In genomic region chr5:114461238-114461637, GRCm38 (mm10) we compare ENCODE assay signal across 8 mouse cellular contexts. TPM values are rescaled to one million over a fixed set of nuclear protein-coding genes. Genes with fewer than 3 reads are reported as not detected.
A peak's percentile ranks its signal among the peaks of the same experiment; 100 is the strongest.
DNase-seq lines count a peak whose midpoint lies in the region; ATAC-seq and TF ChIP-seq lines count a peak whose summit lies in the region.

No protein-coding gene starts in this region.

- TF ChIP-seq POLR2A in cerebellum, adult 2 months (IDR thresholded peaks at IDR 0.05; ENCODE audit: borderline replicate concordance, insufficient read depth, low read length): no peak

- no peaks in the 10 kb centered on the region for H3K36me3 ChIP-seq in forebrain, postnatal 0 days (ENCODE audit: insufficient read depth)
- H3K36me3 ChIP-seq in hindbrain, embryonic 11.5 days (ENCODE audit: control insufficient read depth, insufficient read depth, low read length): no peaks in the 10 kb centered on the region

- DNase-seq in NIH3T3 (ENCODE audit: low read depth): peak; percentile 85
- DNase-seq in cerebellum, adult 2 months: peak; percentile 73 to 77
- peak; percentile 76 for DNase-seq in forebrain, postnatal 0 days
- DNase-seq in hindbrain, embryonic 11.5 days (ENCODE audit: low spot score): peak; percentile 90
- peak; percentile 86 to 89 for DNase-seq in layer of hippocampus, postnatal 10 days (ENCODE audit: low spot score in 2 of 2)
- DNase-seq in lung, postnatal 10 days: peak; percentile 89
- peak; percentile 79 for DNase-seq in right cerebral cortex, adult 18-20 months
- peak; percentile 33 to 74 for DNase-seq in urinary bladder, adult 18-20 months (ENCODE audit: low spot score in 2 of 2)

- no peak overlapping the region for H3K4me3 ChIP-seq in cerebellum, adult 2 months (replicated peaks; ENCODE audit: insufficient read depth, low read depth, low read length)
- H3K4me3 ChIP-seq in forebrain, postnatal 0 days (ENCODE audit: low read depth, low read length): no peak overlapping the region
- H3K4me3 ChIP-seq in hindbrain, embryonic 11.5 days (ENCODE audit: low read depth, low read length): no peak overlapping the region

- no peak overlapping the region for H3K9ac ChIP-seq in forebrain, postnatal 0 days
- no peak overlapping the region for H3K9ac ChIP-seq in hindbrain, embryonic 11.5 days (ENCODE audit: low read depth, low read length)

- H3K4me1 ChIP-seq in cerebellum, adult 2 months (ENCODE audit: control insufficient read depth, insufficient read depth, low read length): peaks cover 5% of the 10 kb centered on the region; the same call in 1 of the 2 replicates
- H3K4me1 ChIP-seq in forebrain, postnatal 0 days (ENCODE audit: insufficient read depth): no peaks in the 10 kb centered on the region
- H3K4me1 ChIP-seq in hindbrain, embryonic 11.5 days (replicated peaks; ENCODE audit: control insufficient read depth, insufficient read depth, low read length): peaks cover 10% of the 10 kb centered on the region

- no peak overlapping the region for H3K27ac ChIP-seq in cerebellum, adult 2 months (ENCODE audit: insufficient read depth, low read length)
- H3K27ac ChIP-seq in forebrain, postnatal 0 days (ENCODE audit: low read depth, low read length): no peak overlapping the region
- no peak overlapping the region for H3K27ac ChIP-seq in hindbrain, embryonic 11.5 days (ENCODE audit: low read depth, low read length)

- peak; percentile 79 for TF ChIP-seq CTCF in cerebellum, adult 2 months (IDR thresholded peaks at IDR 0.05; ENCODE audit: borderline replicate concordance, insufficient read depth, low read depth, low read length)
- TF ChIP-seq CTCF in forebrain, postnatal 0 days (IDR thresholded peaks at IDR 0.05; ENCODE audit: low read depth): peak; percentile 91

- H3K4me2 ChIP-seq in forebrain, postnatal 0 days (ENCODE audit: low read depth): no peak overlapping the region
- no peak overlapping the region for H3K4me2 ChIP-seq in hindbrain, embryonic 11.5 days (replicated peaks; ENCODE audit: low read depth, low read length)

- peak; percentile 50 for ATAC-seq in forebrain, postnatal 0 days
- ATAC-seq in hindbrain, embryonic 11.5 days (ENCODE audit: low FRiP score): peak; percentile 62

- H3K27me3 ChIP-seq in cerebellum, adult 2 months (ENCODE audit: control insufficient read depth, insufficient read depth, low read length): no peaks in the 10 kb centered on the region
- H3K27me3 ChIP-seq in forebrain, postnatal 0 days (ENCODE audit: insufficient read depth, low read length): peaks cover 6% of the 10 kb centered on the region; the same call in 1 of the 2 replicates
- no peaks in the 10 kb centered on the region for H3K27me3 ChIP-seq in hindbrain, embryonic 11.5 days (ENCODE audit: control insufficient read depth, insufficient read depth, low read length)

- H3K9me3 ChIP-seq in forebrain, postnatal 0 days (ENCODE audit: low read length): no peaks in the 10 kb centered on the region
- no peaks in the 10 kb centered on the region for H3K9me3 ChIP-seq in hindbrain, embryonic 11.5 days (ENCODE audit: control insufficient read depth, low read length)

- WGBS in cerebellum, adult 2 months: 11% methylated on average over 7 of the region's 7 CpGs
- WGBS in forebrain, postnatal 0 days: 2% methylated on average over 7 of the region's 7 CpGs
- WGBS in hindbrain, embryonic 11.5 days: 8% methylated on average over 6 of the region's 7 CpGs

RNA-seq across cellular contexts. Expression of gene Mvk, which starts 17.2 kb away (rescaled TPM):
- polyA plus RNA-seq in cerebellum, adult 2 months (2012; rRNA removed): 37.1 and 38.8 TPM in 2 replicates
- 99.3 and 112 TPM in 2 replicates for total RNA-seq in forebrain, postnatal 0 days (2014; rRNA removed)
- polyA plus RNA-seq in forebrain, postnatal 0 days (2015; fragmentation: Nextera tagmentation; extraction: Ambion mirVana): 59.0 and 65.7 TPM in 2 replicates
- 58.7 and 61.1 TPM in 2 replicates for polyA plus RNA-seq in hindbrain, embryonic 11.5 days (2014; fragmentation: Nextera tagmentation; extraction: Ambion mirVana)
- 10 to 100 TPM; 52.6 to 54.6 TPM for total RNA-seq in layer of hippocampus, postnatal 10 days (2021)

RNA-seq across cellular contexts. Expression of gene Mmab, which starts 17.4 kb away (rescaled TPM):
- polyA plus RNA-seq in cerebellum, adult 2 months (2012; rRNA removed): 16.9 and 19.2 TPM in 2 replicates
- 26.2 and 26.8 TPM in 2 replicates for total RNA-seq in forebrain, postnatal 0 days (2014; rRNA removed)
- polyA plus RNA-seq in forebrain, postnatal 0 days (2015; fragmentation: Nextera tagmentation; extraction: Ambion mirVana): 22.7 and 28.6 TPM in 2 replicates
- polyA plus RNA-seq in hindbrain, embryonic 11.5 days (2014; fragmentation: Nextera tagmentation; extraction: Ambion mirVana): 20.3 and 23.4 TPM in 2 replicates
- total RNA-seq in layer of hippocampus, postnatal 10 days (2021): 10 to 100 TPM; 22.0 to 24.4 TPM
